Mouse (Mus musculus) macrophage (primary cell): ENCODE data around the gene Rap1a. TPM values are rescaled to one million over a fixed set of nuclear protein-coding genes. Genes with fewer than 3 reads are reported as not detected.

Experiments used
- H3K27ac ChIP-seq: fragments of 350-480 bp; formaldehyde crosslinking; 2 replicates; pipeline ENCODE4 v1.9.0; 2021
- H3K36me3 ChIP-seq: fragments of 350-480 bp; formaldehyde crosslinking; 2 replicates; pipeline ENCODE4 v1.9.0; 2021; ENCODE audit errors: inconsistent target
- H3K4me3 ChIP-seq: fragments of 350-480 bp; formaldehyde crosslinking; 2 replicates; pipeline ENCODE4 v1.9.0; 2021; ENCODE audit errors: inconsistent target
- H3K79me2 ChIP-seq: fragments of 350-480 bp; formaldehyde crosslinking; 2 replicates; pipeline ENCODE4 v1.9.0; 2021; ENCODE audit errors: inconsistent target
- WGBS: methylation state at CpG from one replicate; pipeline ENCODE4 v1.1.7; 2026; ENCODE audit warnings: inconsistent platforms; ENCODE audit not compliant: missing documents; 5-methylcytosine and 5-hydroxymethylcytosine counted together
- polyA plus RNA-seq: library from polyadenylated mRNA; stranded (reverse); fragments of 250-400 nt; gene quantifications from 3 replicates; pipeline ENCODE4 v1.2.4, GENCODE M21; 2018; ENCODE audit warnings: inconsistent platforms

Gene Rap1a
- polyA plus RNA-seq, 1 experiment from 2014 or later = 125 TPM

- WGBS = 92% methylated on average over 4 of the region's 4 CpGs
- Histone ChIP-seq H3K27ac (no peak overlapping the region), H3K36me3 (peaks cover 65% of the 10 kb centered on the region), H3K79me2 (no peaks in the 10 kb centered on the region), H3K4me3 (no peak overlapping the region)
Measured at GRCm38 (mm10) chr3:105732360-105732759, 68.8 kb downstream of the Rap1a start.

GRCm38 (mm10) chr3:105726037-105726436 lies 75.1 kb downstream of the Rap1a start:
- H3K79me2 ChIP-seq = no peaks in the 10 kb centered on the region
- H3K36me3 ChIP-seq = peaks cover 17% of the 10 kb centered on the region
- no peak overlapping the region for H3K27ac ChIP-seq
- 10% methylated on average over 1 of the region's 1 CpGs for WGBS
- H3K4me3 ChIP-seq = no peak overlapping the region

GRCm38 (mm10) chr3:105722510-105722909 lies 78.6 kb downstream of the Rap1a start:
- no peak overlapping the region for H3K4me3 ChIP-seq
- WGBS = 98% methylated on average over 3 of the region's 3 CpGs
- H3K79me2 ChIP-seq = no peaks in the 10 kb centered on the region
- H3K36me3 ChIP-seq = peaks cover 2% of the 10 kb centered on the region; the same call in 1 of the 2 replicates
- no peak overlapping the region for H3K27ac ChIP-seq

DNA sequence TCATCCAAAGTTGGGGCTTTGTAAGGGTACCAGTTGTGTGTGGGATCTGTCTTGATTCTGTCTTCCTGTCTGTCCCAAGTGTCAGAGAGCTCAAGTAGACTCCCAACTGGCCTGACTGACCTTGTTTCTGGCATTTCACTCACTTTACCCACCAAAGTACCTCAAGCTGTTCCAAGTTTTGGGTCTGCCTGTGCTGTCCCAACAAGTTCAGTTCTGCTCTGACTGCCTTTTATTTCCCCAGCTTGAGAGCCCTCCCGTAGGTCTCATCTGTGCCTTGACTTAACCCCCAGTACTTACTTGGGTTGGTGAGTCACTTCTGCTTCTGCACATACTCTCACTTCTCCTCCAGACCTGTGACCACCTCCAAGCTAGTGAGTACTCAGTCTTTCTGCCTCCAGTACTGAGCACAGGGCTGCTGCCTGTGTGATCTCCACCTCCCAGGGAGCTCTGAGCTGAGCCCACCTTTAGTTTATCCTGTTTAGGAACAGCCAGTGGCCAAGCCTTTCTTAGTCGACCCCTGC lies 79.4 kb downstream of the Rap1a start:
- no peak overlapping the region for H3K4me3 ChIP-seq
- 27% methylated on average over 2 of the region's 2 CpGs for whole genome bisulfite sequencing
- H3K79me2 ChIP-seq = no peaks in the 10 kb centered on the region
- no peak overlapping the region for H3K27ac ChIP-seq
- H3K36me3 ChIP-seq = no peaks in the 10 kb centered on the region

DNA sequence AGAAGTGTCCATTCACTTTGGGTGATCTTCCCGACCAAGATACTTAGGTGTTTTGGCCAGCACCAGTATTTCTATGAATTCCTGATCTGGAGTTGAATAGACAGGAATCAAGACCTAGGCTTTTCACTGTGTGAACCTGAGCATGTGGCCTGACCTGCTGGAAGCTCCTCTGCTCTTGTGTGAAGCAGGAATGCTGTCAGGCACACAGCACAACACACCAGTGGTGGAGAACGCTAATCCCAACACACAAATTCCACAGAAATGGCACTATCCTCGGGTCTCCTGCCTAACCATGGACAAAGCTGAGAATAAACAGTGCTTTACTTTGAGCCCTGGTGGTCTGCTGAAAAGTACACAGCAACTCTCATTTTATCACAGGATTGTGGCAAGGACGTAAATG lies 80.6 kb downstream of the Rap1a start:
- no peak overlapping the region for H3K4me3 ChIP-seq
- H3K27ac ChIP-seq = no peak overlapping the region
- WGBS = 84% methylated on average over 4 of the region's 4 CpGs
- H3K36me3 ChIP-seq = no peaks in the 10 kb centered on the region
- H3K79me2 ChIP-seq = no peaks in the 10 kb centered on the region

DNA sequence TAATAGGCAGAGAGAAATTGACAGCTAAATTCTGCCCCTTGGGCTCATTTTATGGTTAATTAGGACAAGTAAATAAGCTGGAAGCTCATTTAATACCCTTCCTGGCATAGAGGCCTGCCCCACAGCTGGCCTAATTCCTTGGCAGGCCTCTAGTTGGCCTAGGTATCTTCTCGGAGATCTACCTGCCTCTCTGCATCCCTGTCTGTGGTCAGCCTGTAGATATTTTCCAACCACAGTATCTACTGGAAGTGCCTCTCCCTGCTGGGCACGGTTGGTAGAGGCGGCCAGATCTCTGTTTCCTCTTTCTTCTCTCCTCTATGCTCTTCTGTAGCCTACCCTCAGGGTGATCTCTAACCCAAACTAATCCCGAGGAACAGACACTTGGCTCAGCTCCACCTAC lies 81.2 kb downstream of the Rap1a start:
- Histone ChIP-seq H3K36me3 (no peaks in the 10 kb centered on the region), H3K79me2 (no peaks in the 10 kb centered on the region), H3K27ac (no peak overlapping the region), H3K4me3 (no peak overlapping the region)
- WGBS = 42% methylated on average over 4 of the region's 4 CpGs

- H3K36me3 ChIP-seq = no peaks in the 10 kb centered on the region
- no peak overlapping the region for H3K27ac ChIP-seq
- H3K79me2 ChIP-seq = no peaks in the 10 kb centered on the region
- 87% methylated on average over 4 of the region's 4 CpGs for WGBS
- no peak overlapping the region for H3K4me3 ChIP-seq
Measured at GRCm38 (mm10) chr3:105718746-105719145, 82.4 kb downstream of the Rap1a start.

DNA sequence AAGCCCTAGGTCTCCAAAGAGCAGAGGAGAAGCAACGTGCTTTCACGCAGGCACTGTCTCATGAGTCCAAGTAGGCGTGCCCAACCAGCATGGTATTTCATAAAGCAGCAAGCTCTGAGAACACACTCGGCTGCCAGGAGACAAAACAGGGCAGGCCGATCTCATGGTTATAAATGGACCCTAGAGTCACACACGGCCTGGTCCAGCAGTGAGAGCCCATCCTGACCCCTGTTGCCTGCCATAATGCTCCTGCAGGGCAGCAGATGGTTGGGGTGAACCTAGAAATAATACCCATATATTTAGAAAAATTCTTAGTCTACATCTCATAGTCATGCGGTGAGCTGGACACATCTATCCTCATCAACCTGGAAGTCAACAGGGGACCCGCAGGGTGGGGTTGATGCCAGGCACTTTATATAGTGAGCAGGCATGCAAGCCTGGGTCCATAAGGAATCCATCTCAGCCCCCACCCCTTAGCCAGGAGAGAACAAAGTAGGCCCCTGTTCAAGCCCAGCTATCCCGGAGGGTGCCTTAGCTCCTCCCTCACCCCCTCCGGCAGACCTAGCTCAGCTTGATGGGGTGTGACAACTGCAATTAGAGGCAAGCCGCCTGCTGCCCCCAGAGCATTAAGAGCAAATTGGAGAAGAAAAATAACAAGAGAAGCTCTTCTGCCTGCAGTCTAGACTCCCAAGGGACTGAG lies 83.1 kb downstream of the Rap1a start:
- no peak overlapping the region for H3K4me3 ChIP-seq
- WGBS = 96% methylated on average over 11 of the region's 11 CpGs
- no peak overlapping the region for H3K27ac ChIP-seq
- H3K79me2 ChIP-seq = no peaks in the 10 kb centered on the region
- no peaks in the 10 kb centered on the region for H3K36me3 ChIP-seq

DNA sequence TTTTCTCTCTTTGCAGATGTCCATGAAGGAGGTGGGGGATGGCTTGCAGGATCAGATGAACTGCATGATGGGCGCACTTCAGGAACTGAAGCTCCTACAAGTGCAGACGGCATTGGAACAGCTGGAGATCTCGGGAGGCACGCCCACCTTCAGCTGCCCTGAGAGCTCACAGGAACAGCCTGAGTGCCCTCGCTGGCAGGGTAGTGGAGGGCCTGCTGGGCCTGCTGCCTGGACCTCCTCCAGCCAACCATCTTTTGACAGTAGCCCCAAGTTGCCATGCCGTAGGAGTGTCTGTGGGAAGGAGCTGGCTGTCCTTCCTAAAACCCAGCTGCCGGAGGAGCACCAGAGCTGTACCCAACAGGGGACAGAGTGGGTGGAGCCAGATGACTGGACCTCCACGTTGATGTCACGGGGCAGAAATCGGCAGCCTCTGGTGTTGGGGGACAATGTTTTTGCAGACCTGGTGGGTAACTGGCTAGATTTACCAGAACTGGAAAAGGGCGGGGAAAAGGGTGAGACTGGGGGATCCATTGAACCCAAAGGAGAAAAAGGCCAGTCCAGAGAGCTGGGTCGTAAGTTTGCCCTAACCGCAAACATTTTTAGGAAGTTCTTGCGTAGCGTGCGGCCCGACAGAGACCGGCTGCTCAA lies 84.7 kb downstream of the Rap1a start:
- WGBS = 76% methylated on average over 18 of the region's 18 CpGs
- H3K27ac ChIP-seq = no peak overlapping the region
- H3K36me3 ChIP-seq = no peaks in the 10 kb centered on the region

GRCm38 (mm10) chr3:105714820-105715167 lies 86.3 kb downstream of the Rap1a start:
- Histone ChIP-seq H3K27ac (no peak overlapping the region), H3K79me2 (no peaks in the 10 kb centered on the region), H3K4me3 (no peak overlapping the region), H3K36me3 (no peaks in the 10 kb centered on the region)

More for the DNA sequence above, 84.7 kb downstream of the Rap1a start:
- Histone ChIP-seq H3K4me3 (no peak overlapping the region), H3K79me2 (no peaks in the 10 kb centered on the region)

- Histone ChIP-seq H3K79me2 (no peaks in the 10 kb centered on the region), H3K27ac (no peak overlapping the region), H3K4me3 (no peak overlapping the region), H3K36me3 (no peaks in the 10 kb centered on the region)
- 94% methylated on average over 8 of the region's 8 CpGs for WGBS
Measured at GRCm38 (mm10) chr3:105714091-105714819, 86.9 kb downstream of the Rap1a start.

- no peak overlapping the region for H3K27ac ChIP-seq
- no peaks in the 10 kb centered on the region for H3K79me2 ChIP-seq
- H3K4me3 ChIP-seq = no peak overlapping the region
- no peaks in the 10 kb centered on the region for H3K36me3 ChIP-seq
Measured at GRCm38 (mm10) chr3:105712827-105713226, 88.3 kb downstream of the Rap1a start.

- H3K36me3 ChIP-seq = no peaks in the 10 kb centered on the region
- no peak overlapping the region for H3K27ac ChIP-seq
- no peak overlapping the region for H3K4me3 ChIP-seq
- WGBS = 82% methylated on average over 6 of the region's 7 CpGs
- H3K79me2 ChIP-seq = no peaks in the 10 kb centered on the region
Measured at GRCm38 (mm10) chr3:105711741-105712140, 89.4 kb downstream of the Rap1a start.

- Histone ChIP-seq H3K36me3 (no peaks in the 10 kb centered on the region), H3K27ac (no peak overlapping the region), H3K79me2 (no peaks in the 10 kb centered on the region), H3K4me3 (no peak overlapping the region)
- 81% methylated on average over 6 of the region's 6 CpGs for WGBS
Measured at GRCm38 (mm10) chr3:105710246-105710645, 90.9 kb downstream of the Rap1a start.

DNA sequence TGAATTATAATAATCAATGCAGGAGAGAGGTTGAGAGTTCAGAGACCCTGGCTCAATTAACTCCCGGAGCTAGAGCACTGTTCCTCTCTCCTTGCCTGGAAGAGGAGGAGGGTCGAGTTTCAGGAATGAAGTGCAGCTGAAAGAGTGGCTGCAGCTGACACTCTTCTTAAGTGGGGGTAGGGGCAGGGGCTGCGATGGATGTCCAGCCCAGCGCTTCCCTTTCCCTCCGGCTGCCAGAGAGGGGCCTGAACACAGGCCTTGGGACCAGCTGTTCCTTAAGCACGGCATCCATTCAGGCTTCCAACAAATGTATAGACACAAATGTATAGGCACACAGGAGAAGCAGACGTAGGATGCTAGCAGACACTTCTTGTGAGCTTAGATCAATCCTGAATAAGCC lies 93.5 kb downstream of the Rap1a start:
- 93% methylated on average over 7 of the region's 7 CpGs for WGBS
- H3K4me3 ChIP-seq = no peak overlapping the region
- H3K27ac ChIP-seq = no peak overlapping the region
- no peaks in the 10 kb centered on the region for H3K36me3 ChIP-seq
- no peaks in the 10 kb centered on the region for H3K79me2 ChIP-seq
